In the genomic region with DNA sequence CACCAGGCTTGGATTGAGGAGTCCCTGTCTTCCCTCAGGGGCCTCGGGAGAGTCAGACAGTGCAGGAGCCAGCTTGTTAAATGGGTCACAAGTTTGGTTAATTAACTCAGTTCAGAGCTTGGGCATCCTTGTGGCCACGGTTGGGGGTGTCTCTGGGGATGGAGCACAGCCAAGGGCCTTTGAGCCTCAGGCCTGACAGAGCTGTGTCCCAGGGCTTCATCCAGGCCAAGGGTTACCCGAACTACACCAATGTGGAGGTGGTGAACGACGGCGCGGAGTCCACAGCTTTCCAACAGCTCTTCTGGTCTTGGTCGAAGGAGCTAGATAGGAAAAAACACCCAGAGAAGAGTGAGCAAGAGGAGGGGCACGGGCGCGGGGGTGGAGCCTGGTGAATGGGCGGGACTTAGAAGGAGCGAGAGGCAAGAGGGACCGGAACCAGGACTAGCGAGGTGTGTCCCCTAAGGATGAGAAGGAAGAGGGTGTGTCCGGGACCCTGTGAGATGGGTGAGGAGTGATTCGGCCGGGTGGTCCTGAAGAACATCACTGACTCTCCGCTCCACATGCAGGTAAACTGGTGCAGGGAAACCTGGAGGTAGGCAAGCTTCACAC, we compare ENCODE assay signal across 8 mouse cellular contexts. TPM values are rescaled to one million over a fixed set of nuclear protein-coding genes. Genes with fewer than 3 reads are reported as not detected.
A peak's percentile ranks its signal among the peaks of the same experiment; 100 is the strongest.
DNase-seq lines count a peak whose midpoint lies in the region; ATAC-seq and TF ChIP-seq lines count a peak whose summit lies in the region.

No protein-coding gene starts in this region.

- no peaks in the 10 kb centered on the region for H3K27me3 ChIP-seq in forebrain, embryonic 11.5 days (ENCODE audit: control insufficient read depth, insufficient read depth, low read length)
- no peaks in the 10 kb centered on the region for H3K27me3 ChIP-seq in forebrain, embryonic 15.5 days
- no peaks in the 10 kb centered on the region for H3K27me3 ChIP-seq in ES-Bruce4 (ENCODE audit: control insufficient read depth, insufficient read depth, low read length, poor library complexity, severe bottlenecking)
- H3K27me3 ChIP-seq in lung, embryonic 14.5 days (ENCODE audit: insufficient read depth, low read length): no peaks in the 10 kb centered on the region

- 0 out of 2 replicates have a peak, but pooled peaks have one; percentile 37 for ATAC-seq in forebrain, embryonic 11.5 days (replicated peaks; ENCODE audit: low FRiP score)
- no peak for ATAC-seq in forebrain, embryonic 15.5 days (replicated peaks)
- peak; percentile 18; the same call in 1 of the 2 replicates for ATAC-seq in lung, embryonic 14.5 days (ENCODE audit: insufficient read depth)

- TF ChIP-seq POLR2A in ES-Bruce4 (IDR thresholded peaks at IDR 0.05; ENCODE audit: insufficient read depth, low read length): no peak

- H3K4me3 ChIP-seq in forebrain, embryonic 11.5 days (ENCODE audit: low read depth, low read length): no peak overlapping the region
- H3K4me3 ChIP-seq in forebrain, embryonic 15.5 days: no peak overlapping the region
- peak overlapping the region; percentile 37 for H3K4me3 ChIP-seq in ES-Bruce4 (ENCODE audit: low read depth, low read length)
- no peak overlapping the region for H3K4me3 ChIP-seq in lung, embryonic 14.5 days (ENCODE audit: low read depth, low read length)

- no peaks in the 10 kb centered on the region for H3K36me3 ChIP-seq in forebrain, embryonic 11.5 days (ENCODE audit: control insufficient read depth, insufficient read depth, low read length)
- no peaks in the 10 kb centered on the region for H3K36me3 ChIP-seq in forebrain, embryonic 15.5 days
- H3K36me3 ChIP-seq in ES-Bruce4 (ENCODE audit: control insufficient read depth, insufficient read depth, low read length, poor library complexity, severe bottlenecking): no peaks in the 10 kb centered on the region
- no peaks in the 10 kb centered on the region for H3K36me3 ChIP-seq in lung, embryonic 14.5 days (ENCODE audit: insufficient read depth)

- H3K4me1 ChIP-seq in forebrain, embryonic 11.5 days (replicated peaks; ENCODE audit: control insufficient read depth, insufficient read depth, low read length): no peaks in the 10 kb centered on the region
- H3K4me1 ChIP-seq in forebrain, embryonic 15.5 days: 0 out of 2 replicates have a peak, but pooled peaks cover 2% of the 10 kb centered on the region
- no peaks in the 10 kb centered on the region for H3K4me1 ChIP-seq in ES-Bruce4 (ENCODE audit: control insufficient read depth, insufficient read depth, low read length)
- peaks cover 5% of the 10 kb centered on the region; the same call in 1 of the 2 replicates for H3K4me1 ChIP-seq in lung, embryonic 14.5 days (ENCODE audit: insufficient read depth)

- no peak overlapping the region for H3K4me2 ChIP-seq in forebrain, embryonic 11.5 days (ENCODE audit: low read depth, low read length, severe bottlenecking)
- H3K4me2 ChIP-seq in forebrain, embryonic 15.5 days (replicated peaks): no peak overlapping the region
- H3K4me2 ChIP-seq in lung, embryonic 14.5 days: peak overlapping the region; percentile 28; the same call in 1 of the 2 replicates

- DNase-seq in forebrain, embryonic 11.5 days (ENCODE audit: low spot score): no peak
- peak; percentile 87 to 88 for DNase-seq in kidney, adult 8-10 months
- DNase-seq in lung, embryonic 14.5 days: peak; percentile 30
- DNase-seq in right cerebral cortex, postnatal 4 days: no peak
- no peak for DNase-seq in cerebellum, adult 8-10 months
- no peak for DNase-seq in layer of hippocampus, postnatal 14 days (ENCODE audit: low spot score in 2 of 2)

- H3K9me3 ChIP-seq in forebrain, embryonic 11.5 days (ENCODE audit: control insufficient read depth, low read length): no peaks in the 10 kb centered on the region
- no peaks in the 10 kb centered on the region for H3K9me3 ChIP-seq in forebrain, embryonic 15.5 days
- H3K9me3 ChIP-seq in ES-Bruce4 (replicated peaks; ENCODE audit: control insufficient read depth, insufficient read depth, low read length, poor library complexity, severe bottlenecking): no peaks in the 10 kb centered on the region
- no peaks in the 10 kb centered on the region for H3K9me3 ChIP-seq in lung, embryonic 14.5 days (ENCODE audit: low read depth, low read length)

- WGBS in forebrain, embryonic 11.5 days: 33% methylated on average over 19 of the region's 19 CpGs
- 29% methylated on average over 19 of the region's 19 CpGs for WGBS in forebrain, embryonic 15.5 days
- WGBS in lung, embryonic 14.5 days: 36% methylated on average over 19 of the region's 19 CpGs

- H3K27ac ChIP-seq in forebrain, embryonic 11.5 days (ENCODE audit: low read depth, low read length): no peak overlapping the region
- H3K27ac ChIP-seq in forebrain, embryonic 15.5 days (replicated peaks): no peak overlapping the region
- H3K27ac ChIP-seq in ES-Bruce4 (ENCODE audit: insufficient read depth, low read length): no peak overlapping the region
- no peak overlapping the region for H3K27ac ChIP-seq in lung, embryonic 14.5 days (ENCODE audit: low read depth)

- no peak for TF ChIP-seq EP300 in ES-Bruce4 (IDR thresholded peaks at IDR 0.05; ENCODE audit: insufficient read depth, low read depth, low read length)

- no peak for TF ChIP-seq CTCF in ES-Bruce4 (IDR thresholded peaks at IDR 0.05; ENCODE audit: low read depth, low read length)
- no peak for TF ChIP-seq CTCF in lung, embryonic 14.5 days (IDR thresholded peaks at IDR 0.05; ENCODE audit: low read depth)

- no peak overlapping the region for H3K9ac ChIP-seq in forebrain, embryonic 11.5 days (ENCODE audit: low read length)
- no peak overlapping the region for H3K9ac ChIP-seq in forebrain, embryonic 15.5 days (replicated peaks)
- no peak overlapping the region for H3K9ac ChIP-seq in ES-Bruce4 (ENCODE audit: low read depth, poor library complexity, severe bottlenecking)
- H3K9ac ChIP-seq in lung, embryonic 14.5 days: no peak overlapping the region

RNA-seq across cellular contexts. Expression of a gene that starts 10.6 kb away (rescaled TPM):
- polyA plus RNA-seq in forebrain, embryonic 11.5 days (2014; fragmentation: Nextera tagmentation; extraction: Ambion mirVana): 8.6 and 11.1 TPM in 2 replicates
- 2.1 and 2.7 TPM in 2 replicates for polyA plus RNA-seq in forebrain, embryonic 15.5 days (2015; fragmentation: Nextera tagmentation; extraction: Ambion mirVana)
- 37.0 and 40.0 TPM in 2 replicates for polyA plus RNA-seq in ES-Bruce4 (2011; ENCODE audit: insufficient read depth, insufficient read length, low read depth, missing spikeins)
- polyA plus RNA-seq in lung, embryonic 14.5 days (2014; fragmentation: Nextera tagmentation; extraction: Ambion mirVana): 35.6 and 36.7 TPM in 2 replicates
- total RNA-seq in layer of hippocampus, postnatal 14 days (2021): under 1 TPM; 0.39 to 0.81 TPM

RNA-seq across cellular contexts. Expression of a gene that starts 30.2 kb away (rescaled TPM):
- polyA plus RNA-seq in forebrain, embryonic 11.5 days (2014; fragmentation: Nextera tagmentation; extraction: Ambion mirVana): 14.9 and 19.4 TPM in 2 replicates
- 11.7 and 14.6 TPM in 2 replicates for polyA plus RNA-seq in forebrain, embryonic 15.5 days (2015; fragmentation: Nextera tagmentation; extraction: Ambion mirVana)
- 22.0 and 23.2 TPM in 2 replicates for polyA plus RNA-seq in ES-Bruce4 (2011; ENCODE audit: insufficient read depth, insufficient read length, low read depth, missing spikeins)
- polyA plus RNA-seq in lung, embryonic 14.5 days (2014; fragmentation: Nextera tagmentation; extraction: Ambion mirVana): 13.2 and 14.9 TPM in 2 replicates
- total RNA-seq in layer of hippocampus, postnatal 14 days (2021): 10 to 100 TPM; 11.4 to 11.9 TPM

RNA-seq across cellular contexts. Expression of a gene that starts 39.1 kb away (rescaled TPM):
- polyA plus RNA-seq in forebrain, embryonic 11.5 days (2014; fragmentation: Nextera tagmentation; extraction: Ambion mirVana): 2.0 and 2.4 TPM in 2 replicates
- polyA plus RNA-seq in forebrain, embryonic 15.5 days (2015; fragmentation: Nextera tagmentation; extraction: Ambion mirVana): 0.36 and 1.00 TPM in 2 replicates
- 2.4 and 2.5 TPM in 2 replicates for polyA plus RNA-seq in ES-Bruce4 (2011; ENCODE audit: insufficient read depth, insufficient read length, low read depth, missing spikeins)
- 1.0 and 1.1 TPM in 2 replicates for polyA plus RNA-seq in lung, embryonic 14.5 days (2014; fragmentation: Nextera tagmentation; extraction: Ambion mirVana)
- 1 to 10 TPM; 1.3 to 3.8 TPM for total RNA-seq in layer of hippocampus, postnatal 14 days (2021)

Comparison
In these comparisons a context has a peak if more than half of its experiments do, and no peak if none do; other contexts are left out.
1. DNase-seq: peak in kidney, adult 8-10 months (2 of 2) and lung, embryonic 14.5 days (single experiment); none in forebrain, embryonic 11.5 days (single experiment), right cerebral cortex, postnatal 4 days (single experiment), cerebellum, adult 8-10 months (single experiment) and layer of hippocampus, postnatal 14 days (0 of 2).